Mouse (Mus musculus) midbrain, embryonic 14.5 days (tissue): ENCODE results near the gene Plscr2. TPM values are rescaled to one million over a fixed set of nuclear protein-coding genes. Genes with fewer than 3 reads are reported as not detected.
"Not testable (repeated sequence)": the region's sequence is repeated elsewhere in the genome, so short reads cannot be mapped to it uniquely, and the experiment has no call there.

Experiments used
- ATAC-seq: fragments of 200-750 bp; cut with Nextera tagmentation; 2 replicates; pipeline ENCODE4 v1.8.0; 2017; ENCODE audit warnings: moderate number of reproducible peaks, moderate library complexity; ENCODE audit not compliant: low FRiP score, low TSS enrichment
- DNase-seq: peaks from one replicate; pipeline ENCODE4 v3.0.0-alpha.2; 2015
- H3K27ac ChIP-seq: fragments of 300-500 bp; sonication (generic); replicated peaks from 2 replicates; pipeline ENCODE4 v1.5.1; 2014; ENCODE audit warnings: mild to moderate bottlenecking, low read depth, low read length, moderate library complexity
- H3K27me3 ChIP-seq: fragments of 300-500 bp; sonication (generic); 2 replicates; pipeline ENCODE4 v1.6.1; 2014; ENCODE audit warnings: low read length, control low read depth, mixed read lengths; ENCODE audit not compliant: control insufficient read depth, insufficient read depth
- H3K36me3 ChIP-seq: fragments of 300-500 bp; sonication (generic); 2 replicates; pipeline ENCODE4 v1.6.1; 2014; ENCODE audit warnings: low read length, control low read depth; ENCODE audit not compliant: control insufficient read depth, insufficient read depth
- H3K4me1 ChIP-seq: fragments of 300-500 bp; sonication (generic); 2 replicates; pipeline ENCODE4 v1.6.1; 2014; ENCODE audit warnings: mild to moderate bottlenecking, antibody characterized with exemption, low read length, control low read depth; ENCODE audit not compliant: control insufficient read depth, insufficient read depth
- H3K4me2 ChIP-seq: fragments of 300-500 bp; sonication (generic); 2 replicates; pipeline ENCODE4 v1.6.1; 2014; ENCODE audit warnings: mild to moderate bottlenecking, low read length, moderate library complexity
- H3K4me3 ChIP-seq: fragments of 300-500 bp; sonication (generic); replicated peaks from 2 replicates; pipeline ENCODE4 v1.5.1; 2014; ENCODE audit warnings: low read depth, low read length
- H3K9ac ChIP-seq: fragments of 300-500 bp; sonication (generic); replicated peaks from 2 replicates; pipeline ENCODE4 v1.6.1; 2014; ENCODE audit warnings: mild to moderate bottlenecking, low read length, moderate library complexity
- H3K9me3 ChIP-seq: fragments of 300-500 bp; sonication (generic); 2 replicates; pipeline ENCODE4 v1.6.1; 2016; ENCODE audit warnings: low read length, control low read depth, mixed read lengths; ENCODE audit not compliant: control insufficient read depth
- WGBS: fragments of 180-500 bp; shearing (Covaris S2); extraction: QIAGEN DNeasy Blood & Tissue Kit; methylation state at CpG from one replicate; pipeline ENCODE4 v1.1.7; 2014; 5-methylcytosine and 5-hydroxymethylcytosine counted together
- polyA plus RNA-seq: library from polyadenylated mRNA; unstranded; fragments of >200 nt; fragmentation: Nextera tagmentation; extraction: Ambion mirVana; gene quantifications from 2 replicates; pipeline ENCODE4 v1.2.1, GENCODE M21; 2014

The Plscr2 gene
- polyA plus RNA-seq, 1 experiment from 2014 or later = 0.43 TPM

DNA sequence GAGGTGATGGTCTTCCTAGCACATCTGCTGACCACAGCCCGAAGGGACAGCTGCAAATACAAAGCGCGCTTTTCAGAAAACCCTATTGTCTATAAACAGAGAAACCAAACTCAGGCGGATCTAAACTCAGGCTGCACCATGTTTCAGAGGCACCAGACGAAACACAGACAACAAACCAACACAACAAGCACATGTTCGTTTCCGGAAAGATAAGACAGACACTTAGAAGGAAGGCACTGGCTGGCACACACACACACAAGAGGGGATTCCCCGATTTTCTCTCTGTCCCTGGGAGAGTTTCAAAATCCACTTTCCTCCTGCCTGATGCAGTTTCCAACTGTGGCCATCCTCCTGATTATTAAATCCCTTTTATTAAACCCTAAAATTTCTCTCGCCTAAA, 50.5 kb downstream of the Plscr2 start:
- H3K4me2 ChIP-seq, H3K27ac ChIP-seq, ATAC-seq, H3K9me3 ChIP-seq, H3K4me3 ChIP-seq, H3K36me3 ChIP-seq, H3K27me3 ChIP-seq, DNase-seq, H3K9ac ChIP-seq, H3K4me1 ChIP-seq: not testable (repeated sequence)
- WGBS = 72% methylated on average over 9 of the region's 9 CpGs

DNA sequence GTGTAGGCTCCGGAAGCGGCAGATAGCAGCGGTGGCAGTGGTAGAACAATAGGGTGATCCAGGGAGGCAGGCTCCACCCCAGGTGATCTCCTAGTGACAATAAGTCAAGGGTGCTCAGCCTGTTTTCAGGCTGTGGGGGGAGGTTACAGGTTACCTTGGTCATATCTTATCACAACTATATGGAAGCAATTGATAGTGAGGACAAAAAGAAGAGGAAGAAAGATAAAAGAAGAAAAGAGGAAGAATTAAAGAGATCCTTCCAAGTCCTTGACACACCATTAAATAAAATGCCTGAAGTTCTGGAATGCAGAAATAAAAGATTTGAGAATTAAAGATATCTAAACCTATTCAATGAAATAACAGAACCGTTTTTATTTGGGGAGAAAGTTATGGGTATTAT, 51.4 kb downstream of the Plscr2 start:
- 79% methylated on average over 4 of the region's 4 CpGs for WGBS
- H3K27ac ChIP-seq = no peak overlapping the region
- DNase-seq = no peak

DNA sequence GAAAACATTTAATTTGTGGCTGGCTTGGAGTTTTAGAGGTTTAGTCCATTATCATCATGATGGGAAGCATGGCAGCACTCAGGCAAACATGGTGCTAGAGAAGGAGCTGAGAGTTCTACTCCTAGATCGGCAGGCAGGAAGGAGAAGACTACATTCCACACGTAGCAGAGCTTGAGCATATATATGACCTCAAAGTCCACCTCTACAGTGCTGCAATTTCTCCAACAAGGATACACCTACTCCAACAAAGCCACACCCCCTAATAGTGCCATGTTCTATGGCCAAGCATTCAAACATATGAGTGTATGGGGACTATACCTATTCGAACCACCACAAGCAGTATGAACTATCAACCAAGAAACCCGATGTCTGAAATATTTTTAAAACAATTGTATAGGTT, 56.0 kb downstream of the Plscr2 start:
- 96% methylated on average over 4 of the region's 4 CpGs for WGBS

More for the DNA sequence above, 51.4 kb downstream of the Plscr2 start:
- no peaks in the 10 kb centered on the region for H3K36me3 ChIP-seq
- ATAC-seq = no peak
- H3K4me2 ChIP-seq = no peak overlapping the region
- H3K4me1 ChIP-seq = no peaks in the 10 kb centered on the region
- no peaks in the 10 kb centered on the region for H3K27me3 ChIP-seq
- no peak overlapping the region for H3K4me3 ChIP-seq
- H3K9ac ChIP-seq = no peak overlapping the region
- no peaks in the 10 kb centered on the region for H3K9me3 ChIP-seq

DNA sequence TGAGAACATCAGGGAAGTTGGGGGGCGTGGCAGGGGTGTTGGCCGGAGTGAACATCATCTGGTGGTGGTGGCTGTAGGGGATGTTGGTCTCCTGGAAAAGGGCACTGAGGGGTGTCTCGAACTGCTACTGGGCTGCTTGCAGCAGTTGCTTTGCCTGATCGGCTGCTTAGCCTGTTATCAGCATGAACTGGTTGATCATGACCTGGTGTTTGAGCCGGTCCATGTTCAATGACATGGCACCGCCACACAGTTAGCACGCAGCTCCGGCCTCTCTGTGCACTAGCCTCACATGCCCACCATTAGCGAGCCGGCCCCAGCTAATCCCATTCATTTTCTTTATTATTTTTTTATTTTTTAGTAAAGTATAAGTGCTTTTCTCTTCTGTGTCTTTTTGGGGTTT, 59.4 kb downstream of the Plscr2 start:
- Histone ChIP-seq H3K4me1 (no peaks in the 10 kb centered on the region), H3K27ac (no peak overlapping the region), H3K4me3 (no peak overlapping the region), H3K36me3 (no peaks in the 10 kb centered on the region), H3K4me2 (no peak overlapping the region), H3K9me3 (no peaks in the 10 kb centered on the region), H3K9ac (no peak overlapping the region), H3K27me3 (no peaks in the 10 kb centered on the region)
- ATAC-seq (no peak), DNase-seq (no peak)
- 94% methylated on average over 10 of the region's 10 CpGs for WGBS

More for the DNA sequence above, 56.0 kb downstream of the Plscr2 start:
- no peak for ATAC-seq
- DNase-seq = no peak
- Histone ChIP-seq H3K36me3 (no peaks in the 10 kb centered on the region), H3K27ac (no peak overlapping the region), H3K9ac (no peak overlapping the region), H3K27me3 (no peaks in the 10 kb centered on the region), H3K4me2 (no peak overlapping the region), H3K9me3 (no peaks in the 10 kb centered on the region), H3K4me3 (no peak overlapping the region), H3K4me1 (no peaks in the 10 kb centered on the region)

DNA sequence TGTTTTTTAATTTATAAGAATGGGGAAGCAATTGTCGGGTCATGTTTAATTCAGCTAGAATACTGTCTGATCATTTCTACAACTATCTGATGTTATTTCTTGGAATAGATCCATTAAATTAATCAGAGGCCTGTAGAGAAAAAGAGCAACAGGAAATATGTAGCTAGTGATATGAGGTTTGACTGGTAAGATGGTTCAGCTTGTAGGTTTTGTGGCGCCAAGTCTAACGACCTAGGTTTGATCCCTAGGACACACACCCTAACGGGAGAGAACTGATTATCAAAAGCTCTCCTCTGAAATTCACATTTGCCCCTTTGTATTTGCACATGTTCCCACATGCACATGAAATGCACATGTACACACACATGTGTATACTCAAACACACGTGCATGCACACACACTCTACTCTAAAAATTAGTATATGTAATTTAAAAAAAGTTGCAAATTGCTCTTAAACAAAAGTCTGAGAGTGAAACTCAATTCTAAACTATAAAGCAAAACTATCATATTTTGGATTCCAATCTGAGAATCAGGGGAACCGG, 59.9 kb downstream of the Plscr2 start:
- H3K27ac ChIP-seq = no peak overlapping the region
- H3K9me3 ChIP-seq = no peaks in the 10 kb centered on the region
- no peak overlapping the region for H3K4me2 ChIP-seq
- WGBS = 91% methylated on average over 6 of the region's 6 CpGs
- H3K27me3 ChIP-seq = no peaks in the 10 kb centered on the region
- DNase-seq (no peak), ATAC-seq (no peak)
- no peak overlapping the region for H3K9ac ChIP-seq
- H3K36me3 ChIP-seq = no peaks in the 10 kb centered on the region
- no peak overlapping the region for H3K4me3 ChIP-seq
- no peaks in the 10 kb centered on the region for H3K4me1 ChIP-seq

DNA sequence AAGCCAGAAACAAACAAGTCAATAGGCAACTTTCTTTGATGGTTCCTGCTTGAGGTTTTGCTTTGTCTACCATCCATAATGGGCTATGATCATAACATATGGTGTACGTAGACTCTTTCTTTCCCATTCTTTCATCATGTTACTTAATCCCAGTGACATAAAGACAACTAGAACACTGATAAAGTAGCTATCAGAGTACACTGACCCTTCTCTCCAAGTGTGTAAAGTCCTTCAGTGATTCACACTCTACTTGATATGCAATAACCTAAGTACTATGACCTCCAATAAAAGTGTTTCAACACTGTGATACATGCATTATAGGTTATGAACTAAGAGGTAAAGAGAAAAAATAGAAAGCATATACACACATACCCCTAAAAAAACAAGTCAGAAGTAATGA, 61.7 kb downstream of the Plscr2 start:
- 93% methylated on average over 1 of the region's 1 CpGs for WGBS
- no peak for DNase-seq

DNA sequence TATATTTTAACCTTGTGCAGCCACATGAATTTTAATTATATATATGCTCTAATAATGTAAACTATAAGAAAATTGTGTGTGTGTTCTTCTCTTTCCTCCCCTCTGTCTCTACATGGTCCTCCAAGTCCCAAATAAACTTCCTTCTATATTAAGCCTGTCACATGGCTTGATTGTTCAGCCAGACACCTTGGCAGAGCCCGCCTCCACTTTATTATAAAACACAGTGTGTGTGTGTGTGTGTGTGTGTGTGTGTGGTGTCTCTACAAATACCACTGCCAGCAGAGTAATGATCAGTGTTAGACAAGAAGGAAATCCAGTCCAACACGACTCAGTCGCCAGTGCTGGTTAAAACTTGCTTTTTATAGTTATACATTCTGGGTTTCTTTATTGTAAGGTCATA, 62.3 kb downstream of the Plscr2 start:
- H3K27me3 ChIP-seq = no peaks in the 10 kb centered on the region
- H3K4me1 ChIP-seq = no peaks in the 10 kb centered on the region
- no peaks in the 10 kb centered on the region for H3K9me3 ChIP-seq
- 89% methylated on average over 3 of the region's 3 CpGs for WGBS
- no peak overlapping the region for H3K9ac ChIP-seq
- H3K4me2 ChIP-seq = no peak overlapping the region
- DNase-seq (no peak), ATAC-seq (no peak)
- H3K27ac ChIP-seq = no peak overlapping the region
- no peak overlapping the region for H3K4me3 ChIP-seq
- H3K36me3 ChIP-seq = no peaks in the 10 kb centered on the region

More for the DNA sequence above, 61.7 kb downstream of the Plscr2 start:
- Histone ChIP-seq H3K4me3 (no peak overlapping the region), H3K9ac (no peak overlapping the region), H3K27ac (no peak overlapping the region), H3K4me2 (no peak overlapping the region), H3K36me3 (no peaks in the 10 kb centered on the region), H3K27me3 (no peaks in the 10 kb centered on the region), H3K4me1 (no peaks in the 10 kb centered on the region), H3K9me3 (no peaks in the 10 kb centered on the region)
- ATAC-seq = no peak

DNA sequence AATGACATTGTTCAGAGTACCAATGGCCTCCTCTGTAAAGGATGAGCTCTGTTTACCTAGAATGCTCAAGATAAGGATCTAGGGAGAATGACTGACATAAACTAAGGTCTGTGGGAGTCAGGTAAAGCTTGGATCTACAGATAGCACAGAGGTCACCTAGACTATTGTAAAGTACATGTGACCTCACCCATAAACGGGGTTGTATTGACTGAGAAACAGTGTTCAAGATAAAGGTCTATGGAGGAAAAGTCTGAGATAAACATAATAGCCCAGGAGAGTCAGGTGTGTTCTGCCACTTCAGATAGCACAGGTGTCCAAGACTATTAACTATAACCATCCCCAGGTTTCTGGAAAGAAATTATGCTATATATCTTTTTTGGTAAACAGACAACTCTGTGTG, 63.6 kb downstream of the Plscr2 start:
- WGBS = 88% methylated on average over 1 of the region's 1 CpGs
- Histone ChIP-seq H3K4me1 (no peaks in the 10 kb centered on the region), H3K9me3 (no peaks in the 10 kb centered on the region), H3K4me3 (no peak overlapping the region), H3K36me3 (no peaks in the 10 kb centered on the region), H3K4me2 (no peak overlapping the region), H3K27ac (no peak overlapping the region), H3K27me3 (no peaks in the 10 kb centered on the region), H3K9ac (no peak overlapping the region)
- DNase-seq (no peak), ATAC-seq (no peak)
